Mouse (Mus musculus) myocyte (in vitro differentiated cells): ENCODE measurements at regions not wholly inside any gene's neighbourhood (a gene's known extent, or its start where the extent isn't known, plus 50 kb on each side); places are given as distances from the start of the nearest gene placed in this dataset.

Experiments
- H3K27me3 ChIP-seq: one replicate; pipeline ENCODE4 v1.6.1; 2011; ENCODE audit not compliant: control insufficient read depth, insufficient read depth, insufficient read length
- H3K36me3 ChIP-seq: one replicate; pipeline ENCODE4 v1.6.1; 2011; ENCODE audit not compliant: control insufficient read depth, insufficient read depth
- H3K4me2 ChIP-seq: one replicate; pipeline ENCODE4 v1.6.1; 2011; ENCODE audit warnings: low read depth, control low read depth
- H3K4me3 ChIP-seq: one replicate; pipeline ENCODE4 v1.5.1; 2011; ENCODE audit warnings: mild to moderate bottlenecking, control low read depth, moderate library complexity
- H3K79me2 ChIP-seq: one replicate; pipeline ENCODE4 v1.6.1; 2011; ENCODE audit not compliant: control insufficient read depth, insufficient read depth
- H3ac ChIP-seq: one replicate; pipeline ENCODE4 v1.6.1; 2011; ENCODE audit not compliant: control insufficient read depth, insufficient read length
- CEBPB ChIP-seq: IDR thresholded peaks from 2 replicates; pipeline ENCODE4 v1.6.1; 2011; ENCODE audit warnings: mild to moderate bottlenecking, moderate library complexity; ENCODE audit not compliant: poor library complexity, insufficient read depth, severe bottlenecking
- E2F4 ChIP-seq: IDR thresholded peaks from one replicate; pipeline ENCODE4 v1.6.1; 2011; ENCODE audit warnings: mild to moderate bottlenecking, control low read depth, moderate library complexity; ENCODE audit not compliant: insufficient read depth
- MAX ChIP-seq: IDR thresholded peaks from one replicate; pipeline ENCODE4 v1.6.1; 2011; ENCODE audit warnings: low read depth, mild to moderate bottlenecking, control low read depth
- MYOD1 ChIP-seq, 3 experiments: IDR thresholded peaks; one replicate each; pipeline ENCODE4 v1.6.1; 2011; ENCODE audit warnings: control low read depth in 2 of 3, low read depth in 2 of 3, mild to moderate bottlenecking in 2 of 3, moderate library complexity in 1 of 3; ENCODE audit not compliant: insufficient read length in 2 of 3, control insufficient read depth in 1 of 3
- MYOG ChIP-seq, 3 experiments: IDR thresholded peaks; one replicate each; pipeline ENCODE4 v1.6.1; 2011; ENCODE audit warnings: control low read depth in 2 of 3, low read depth in 2 of 3, mild to moderate bottlenecking in 2 of 3; ENCODE audit not compliant: insufficient read length in 2 of 3, control insufficient read depth in 1 of 3, insufficient read depth in 1 of 3
- POLR2A ChIP-seq: IDR thresholded peaks from one replicate; pipeline ENCODE4 v1.6.1; 2011; ENCODE audit warnings: low read depth, mild to moderate bottlenecking, control low read depth, moderate library complexity; ENCODE audit not compliant: insufficient read length
- POLR2AphosphoS2 ChIP-seq: IDR thresholded peaks from one replicate; pipeline ENCODE4 v1.6.1; 2011; ENCODE audit warnings: low read depth, control low read depth; ENCODE audit not compliant: insufficient read length
- REST ChIP-seq: IDR thresholded peaks from one replicate; pipeline ENCODE4 v1.6.1; 2011; ENCODE audit warnings: mild to moderate bottlenecking, control low read depth, moderate library complexity; ENCODE audit not compliant: insufficient read depth, insufficient read length
- SRF ChIP-seq: IDR thresholded peaks from one replicate; pipeline ENCODE4 v1.6.1; 2011; ENCODE audit warnings: low read depth; ENCODE audit not compliant: control insufficient read depth, insufficient read length
- TCF12 ChIP-seq: IDR thresholded peaks from one replicate; pipeline ENCODE4 v1.6.1; 2011; ENCODE audit warnings: mild to moderate bottlenecking, control low read depth; ENCODE audit not compliant: poor library complexity, insufficient read depth, severe bottlenecking
- TCF3 ChIP-seq: IDR thresholded peaks from one replicate; pipeline ENCODE4 v1.6.1; 2011; ENCODE audit warnings: low read depth, control low read depth; ENCODE audit not compliant: insufficient read length
- USF1 ChIP-seq: IDR thresholded peaks from one replicate; pipeline ENCODE4 v1.6.1; 2011; ENCODE audit warnings: low read depth, mild to moderate bottlenecking, control low read depth, moderate library complexity

GRCm38 (mm10) chr1:137618231-137618630 is 557.3 kb downstream of the Ptprc start:
- Histone ChIP-seq H3K27me3 (no peaks in the 10 kb centered on the region), H3K36me3 (no peaks in the 10 kb centered on the region), H3ac (no peak overlapping the region), H3K4me3 (no peak overlapping the region), H3K4me2 (no peak overlapping the region), H3K79me2 (no peaks in the 10 kb centered on the region)
- no peak for TF ChIP-seq MAX
- no peak for TF ChIP-seq TCF3
- no peak for TF ChIP-seq POLR2AphosphoS2

DNA sequence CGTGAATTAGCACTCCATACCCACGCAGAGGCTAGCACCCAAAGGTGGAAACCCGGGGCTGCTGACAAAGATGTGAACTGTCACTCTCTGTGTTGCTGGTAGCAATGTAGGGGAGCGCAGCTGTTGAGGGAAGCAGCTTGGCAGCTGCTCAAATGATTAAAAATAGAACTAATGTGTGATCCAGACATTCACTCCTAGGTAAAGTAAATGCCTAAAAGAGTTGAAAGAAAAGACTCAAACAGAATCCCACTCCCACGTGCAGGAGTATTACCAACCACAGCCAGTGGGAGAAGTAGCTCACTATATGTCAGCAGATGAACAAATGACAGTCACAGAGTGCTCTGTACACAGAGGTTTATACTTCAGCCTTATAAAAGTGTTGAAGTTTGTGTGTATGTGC is 558.0 kb downstream of the Ptprc start:
- peak overlapping the region; percentile 15 for H3K4me2 ChIP-seq
- no peak for TF ChIP-seq SRF
- peak; percentile 36 to 88 (median 74) for TF ChIP-seq MYOD1 (IDR thresholded peaks at IDR 0.05; ENCODE audit: control insufficient read depth in 1 of 3, insufficient read length in 2 of 3, low read depth in 2 of 3)
- no peak for TF ChIP-seq REST
- no peak for TF ChIP-seq POLR2A
- TF ChIP-seq TCF12 = no peak
- TF ChIP-seq POLR2AphosphoS2 = no peak
- no peak for TF ChIP-seq USF1
- TF ChIP-seq E2F4 = no peak
- peak in 2 of 3 experiments; percentile 68 to 80 for TF ChIP-seq MYOG (IDR thresholded peaks at IDR 0.05; ENCODE audit: control insufficient read depth in 1 of 3, insufficient read depth in 1 of 3, insufficient read length in 2 of 3, low read depth in 2 of 3)
- no peaks in the 10 kb centered on the region for H3K27me3 ChIP-seq
- H3K36me3 ChIP-seq = no peaks in the 10 kb centered on the region
- no peak overlapping the region for H3ac ChIP-seq
- no peak overlapping the region for H3K4me3 ChIP-seq
- H3K79me2 ChIP-seq = no peaks in the 10 kb centered on the region

DNA sequence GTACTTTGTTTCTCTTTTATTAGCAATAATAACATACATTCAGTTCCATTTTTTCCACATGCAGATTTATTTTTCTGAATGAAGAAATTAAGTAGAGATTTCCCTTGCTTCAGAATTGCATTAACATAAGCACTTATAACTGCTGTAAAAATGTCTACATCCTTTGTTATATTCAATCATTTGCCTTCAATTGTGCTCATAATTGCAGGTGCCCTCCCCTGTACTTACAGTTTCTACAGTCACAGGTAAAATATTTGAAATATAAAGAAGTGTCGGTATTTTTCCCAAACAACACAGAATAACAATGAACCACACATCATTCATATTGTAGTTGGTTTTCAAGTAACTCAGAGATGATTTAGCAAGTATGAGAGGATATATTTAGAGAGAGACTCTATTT is 568.8 kb downstream of the Ptprc start:
- Histone ChIP-seq H3K4me2 (no peak overlapping the region), H3K27me3 (no peaks in the 10 kb centered on the region), H3ac (no peak overlapping the region), H3K4me3 (no peak overlapping the region), H3K79me2 (no peaks in the 10 kb centered on the region), H3K36me3 (no peaks in the 10 kb centered on the region)
- TF ChIP-seq MYOD1 (IDR thresholded peaks at IDR 0.05; ENCODE audit: control insufficient read depth in 1 of 3, insufficient read length in 2 of 3, low read depth in 2 of 3) (no peak), E2F4 (no peak), REST (no peak), USF1 (no peak), POLR2AphosphoS2 (no peak), MAX (no peak), TCF12 (no peak), MYOG (IDR thresholded peaks at IDR 0.05; ENCODE audit: control insufficient read depth in 1 of 3, insufficient read depth in 1 of 3, insufficient read length in 2 of 3, low read depth in 2 of 3) (no peak), CEBPB (no peak), TCF3 (no peak), SRF (no peak), POLR2A (no peak)

GRCm38 (mm10) chr1:137605890-137606663 is 569.4 kb downstream of the Ptprc start:
- Histone ChIP-seq H3ac (no peak overlapping the region), H3K4me3 (no peak overlapping the region), H3K27me3 (no peaks in the 10 kb centered on the region), H3K36me3 (no peaks in the 10 kb centered on the region), H3K79me2 (no peaks in the 10 kb centered on the region), H3K4me2 (no peak overlapping the region)
- TF ChIP-seq USF1 (no peak), MYOG (IDR thresholded peaks at IDR 0.05; ENCODE audit: control insufficient read depth in 1 of 3, insufficient read depth in 1 of 3, insufficient read length in 2 of 3, low read depth in 2 of 3) (no peak)

DNA sequence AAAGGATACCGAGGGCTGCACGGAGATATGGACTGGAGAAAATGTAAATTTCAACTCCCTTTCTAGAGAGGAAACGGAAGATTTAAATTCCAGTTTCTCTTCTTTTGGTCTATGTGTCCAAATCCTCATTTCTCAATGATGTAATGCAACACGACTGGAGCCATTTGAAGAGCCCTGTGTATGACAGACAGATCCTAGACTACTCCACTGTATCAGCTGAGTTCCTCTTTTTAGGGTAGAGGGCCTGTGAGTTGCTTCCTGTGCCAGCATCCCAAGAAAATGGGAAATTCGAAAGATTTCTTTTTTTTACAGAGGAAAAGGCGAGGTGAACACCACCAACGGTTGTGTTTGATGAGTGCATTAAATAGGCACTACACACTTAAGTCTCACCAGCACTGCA is 581.8 kb downstream of the Ptprc start:
- H3K36me3 ChIP-seq = no peaks in the 10 kb centered on the region
- H3ac ChIP-seq = no peak overlapping the region
- H3K4me3 ChIP-seq = no peak overlapping the region
- no peak overlapping the region for H3K4me2 ChIP-seq
- H3K27me3 ChIP-seq = no peaks in the 10 kb centered on the region
- TF ChIP-seq POLR2AphosphoS2 (no peak), MYOG (IDR thresholded peaks at IDR 0.05; ENCODE audit: control insufficient read depth in 1 of 3, insufficient read depth in 1 of 3, insufficient read length in 2 of 3, low read depth in 2 of 3) (no peak), E2F4 (no peak), TCF12 (no peak), MYOD1 (IDR thresholded peaks at IDR 0.05; ENCODE audit: control insufficient read depth in 1 of 3, insufficient read length in 2 of 3, low read depth in 2 of 3) (no peak), MAX (no peak), POLR2A (no peak), REST (no peak), USF1 (no peak), SRF (no peak), CEBPB (no peak), TCF3 (no peak)
- H3K79me2 ChIP-seq = no peaks in the 10 kb centered on the region
